Mouse (Mus musculus): ENCODE data around the gene Pomc.
A peak's percentile ranks its signal among the peaks of the same experiment; 100 is the strongest.
"Not testable (repeated sequence)": the region's sequence is repeated elsewhere in the genome, so short reads cannot be mapped to it uniquely, and the experiment has no call there.

Pomc gene

DNA sequence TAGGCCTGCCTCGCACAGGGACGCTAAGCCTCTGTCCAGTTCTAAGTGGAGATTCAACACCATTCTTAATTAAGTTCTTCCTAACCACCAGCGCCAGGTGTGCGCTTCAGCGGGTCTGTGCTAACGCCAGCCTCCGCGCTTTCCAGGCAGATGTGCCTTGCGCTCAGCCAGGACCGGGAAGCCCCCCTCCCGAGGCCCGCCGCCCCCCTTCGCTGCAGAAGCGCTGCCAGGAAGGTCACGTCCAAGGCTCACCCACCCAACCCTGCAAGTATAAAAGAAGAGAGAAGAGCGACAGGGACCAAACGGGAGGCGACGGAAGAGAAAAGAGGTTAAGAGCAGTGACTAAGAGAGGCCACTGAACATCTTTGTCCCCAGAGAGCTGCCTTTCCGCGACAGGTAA is at the start of gene Pomc:
Gene Pomc, plus strand, starts transcription at position 301 of the 400 bp plus-strand sequence.
- DNase-seq (ENCODE audit: low spot score) = no peak

- no peak for DNase-seq (ENCODE audit: low spot score)
These were observed 49.3 kb upstream of the Pomc start for GRCm38 (mm10) chr12:3905436-3905835.

- no peak for DNase-seq (ENCODE audit: low spot score)
These were observed 48.4 kb upstream of the Pomc start for GRCm38 (mm10) chr12:3906308-3906707.

DNA sequence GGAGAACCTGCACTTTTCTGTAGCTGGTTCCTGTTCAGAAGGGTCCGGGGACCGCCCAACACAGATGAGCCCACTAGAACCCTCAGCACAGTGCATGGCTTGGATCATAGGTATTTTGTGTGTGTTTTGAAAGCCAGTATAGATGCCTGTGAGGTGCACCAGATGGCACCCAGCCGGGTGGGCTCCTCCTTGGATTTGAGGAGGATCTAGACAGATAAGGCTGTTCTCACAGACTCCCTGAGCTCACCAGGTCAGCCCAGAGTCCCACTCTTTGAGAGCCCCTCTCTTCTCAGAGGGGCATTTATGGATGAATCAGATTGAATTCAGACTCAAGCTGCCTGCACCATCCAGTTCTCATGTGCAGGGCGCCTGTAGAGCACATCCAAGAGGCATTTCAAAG is 47.7 kb upstream of the Pomc start:
- DNase-seq (ENCODE audit: low spot score) = no peak

- no peak for DNase-seq (ENCODE audit: low spot score)
These were observed 47.3 kb upstream of the Pomc start for GRCm38 (mm10) chr12:3907418-3907817.

DNA sequence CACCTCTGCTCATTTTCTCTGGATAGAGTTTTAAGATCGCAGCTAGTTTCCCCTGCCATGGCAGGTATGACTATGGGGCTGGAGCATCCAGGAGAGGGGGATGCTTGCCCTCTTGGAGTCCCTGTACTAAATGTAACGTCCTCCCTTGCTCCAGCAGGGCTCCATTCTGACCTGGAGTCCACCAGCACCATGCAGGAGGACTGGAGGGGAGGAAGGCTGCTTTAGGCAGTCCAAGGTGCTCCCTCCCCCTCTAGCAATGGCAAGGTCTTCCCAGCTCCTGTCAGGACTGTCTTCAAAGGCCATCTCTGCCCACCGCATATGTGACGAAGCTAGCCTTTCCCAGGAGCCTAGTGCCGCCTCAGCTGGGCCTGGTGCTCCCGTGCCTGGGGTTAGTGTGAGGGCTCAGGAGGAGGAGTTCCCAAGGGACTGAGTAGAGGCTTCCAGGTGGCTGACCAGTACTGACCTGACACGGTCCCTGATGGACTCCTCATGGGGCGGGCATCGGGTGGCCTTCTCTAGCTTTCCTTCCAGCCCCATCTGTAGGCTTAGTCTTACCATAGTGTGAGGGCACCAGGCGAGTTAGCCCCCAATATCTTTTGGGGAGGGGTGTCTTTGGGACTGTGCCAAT is 44.2 kb upstream of the Pomc start:
- no peak for DNase-seq (ENCODE audit: low spot score)

DNA sequence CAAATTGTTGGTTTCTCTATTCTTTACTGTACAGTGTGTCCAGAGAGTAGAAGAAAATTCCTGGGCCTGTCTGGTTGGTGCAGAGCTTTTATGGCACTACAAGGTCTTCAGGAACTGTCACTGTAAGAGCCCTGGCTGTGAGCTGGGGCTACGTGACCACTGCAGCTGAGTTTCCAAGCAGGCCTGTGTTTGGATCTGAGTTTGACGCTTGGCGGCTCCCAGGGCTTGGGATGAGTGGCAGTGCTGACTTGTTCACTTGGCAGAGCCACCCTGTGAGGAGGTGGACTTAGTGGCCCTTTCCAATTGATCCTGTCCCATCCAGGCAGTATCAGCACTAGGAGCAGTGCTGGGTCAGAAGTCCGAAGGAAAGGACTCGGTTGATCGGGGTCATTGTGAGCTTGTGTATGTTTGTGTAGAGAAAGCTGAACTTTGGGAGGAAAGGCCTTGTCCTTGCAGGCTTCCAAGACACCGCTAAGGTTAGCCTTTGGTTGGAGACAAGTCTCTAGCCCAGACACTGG is 42.9 kb upstream of the Pomc start:
- DNase-seq (ENCODE audit: low spot score) = no peak

DNA sequence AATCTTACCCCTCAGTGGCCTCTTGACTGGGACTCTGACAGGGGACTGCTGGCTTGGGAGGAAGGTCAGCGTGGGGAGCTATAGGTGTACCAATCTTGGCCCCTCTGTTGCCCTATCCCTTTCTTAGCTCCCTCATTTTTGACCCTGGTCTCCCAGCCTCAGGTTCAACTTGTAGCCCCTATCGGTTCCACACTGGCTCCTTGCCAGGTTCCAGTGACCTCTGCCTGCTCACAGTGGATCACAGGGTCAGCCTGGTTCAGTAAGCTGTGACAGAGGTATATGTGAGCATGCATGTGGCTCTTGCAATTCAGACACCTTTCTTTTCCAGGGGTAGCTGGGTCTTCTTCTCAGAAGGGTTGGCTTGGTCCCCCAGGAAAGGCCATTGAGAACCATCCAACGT is 38.9 kb upstream of the Pomc start:
- no peak for DNase-seq (ENCODE audit: low spot score)

- DNase-seq (ENCODE audit: low spot score) = no peak
These were observed 36.9 kb upstream of the Pomc start for GRCm38 (mm10) chr12:3917668-3918341.

DNA sequence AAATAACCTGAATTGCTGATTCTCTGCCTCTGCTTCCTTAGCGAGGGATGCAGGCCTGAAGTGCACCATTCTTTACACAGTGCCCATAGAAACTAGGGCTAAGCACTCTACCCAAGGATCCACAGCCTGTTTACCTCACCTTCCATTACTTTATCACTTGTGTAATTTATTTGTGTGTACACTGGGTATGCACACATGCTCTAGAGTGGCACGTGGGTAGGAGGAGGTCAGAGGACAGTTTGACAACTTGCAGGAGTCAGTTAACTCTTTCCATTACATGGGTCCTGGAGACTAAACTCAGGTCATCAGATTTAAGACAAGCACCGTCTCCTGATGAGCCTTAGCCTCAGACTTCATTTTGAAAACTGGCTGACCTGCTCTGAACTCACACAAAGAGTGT is 36.2 kb upstream of the Pomc start:
- no peak for DNase-seq (ENCODE audit: low spot score)

DNA sequence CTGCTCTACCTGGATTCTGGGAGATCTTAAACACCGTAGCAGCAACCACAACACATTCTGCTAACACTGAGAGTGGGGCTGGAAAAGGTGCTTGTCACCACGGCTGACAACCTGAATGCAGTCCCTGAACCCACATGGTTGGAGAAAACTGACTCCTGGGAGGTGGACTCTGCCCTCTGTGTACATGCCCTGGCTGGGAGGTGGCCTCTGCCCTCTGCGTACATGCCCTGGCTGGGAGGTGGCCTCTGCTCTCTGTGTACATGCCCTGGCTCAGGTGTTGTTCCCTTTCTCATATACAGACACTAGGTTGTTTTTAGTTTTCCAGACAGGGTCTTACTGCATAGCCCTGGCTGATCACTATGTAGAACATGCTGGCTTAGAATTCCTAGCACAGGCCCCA is 35.3 kb upstream of the Pomc start:
- no peak for DNase-seq (ENCODE audit: low spot score)

- DNase-seq (ENCODE audit: low spot score) = peak; percentile 64
These were observed 28.6 kb upstream of the Pomc start for GRCm38 (mm10) chr12:3926127-3926526.

DNA sequence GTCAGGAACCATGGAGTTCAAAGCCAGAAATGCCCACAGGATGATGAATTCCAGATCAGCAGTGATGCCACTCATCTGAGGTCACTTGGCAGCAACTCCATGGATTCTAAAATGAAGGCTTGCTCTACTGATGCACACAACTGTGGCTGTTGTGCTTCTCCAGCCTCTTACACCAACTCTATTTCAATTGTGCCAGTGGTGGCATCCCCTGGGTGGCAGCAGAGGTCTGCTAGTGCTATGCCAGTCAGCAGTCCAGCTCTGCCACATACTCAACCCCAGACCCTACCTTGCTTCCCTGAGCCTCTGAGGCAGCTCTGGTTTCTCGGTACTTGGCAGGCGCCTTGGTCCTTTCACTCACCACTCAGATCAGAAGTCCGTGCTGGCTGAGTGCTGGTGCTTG is 25.9 kb upstream of the Pomc start:
- no peak for DNase-seq (ENCODE audit: low spot score)

DNA sequence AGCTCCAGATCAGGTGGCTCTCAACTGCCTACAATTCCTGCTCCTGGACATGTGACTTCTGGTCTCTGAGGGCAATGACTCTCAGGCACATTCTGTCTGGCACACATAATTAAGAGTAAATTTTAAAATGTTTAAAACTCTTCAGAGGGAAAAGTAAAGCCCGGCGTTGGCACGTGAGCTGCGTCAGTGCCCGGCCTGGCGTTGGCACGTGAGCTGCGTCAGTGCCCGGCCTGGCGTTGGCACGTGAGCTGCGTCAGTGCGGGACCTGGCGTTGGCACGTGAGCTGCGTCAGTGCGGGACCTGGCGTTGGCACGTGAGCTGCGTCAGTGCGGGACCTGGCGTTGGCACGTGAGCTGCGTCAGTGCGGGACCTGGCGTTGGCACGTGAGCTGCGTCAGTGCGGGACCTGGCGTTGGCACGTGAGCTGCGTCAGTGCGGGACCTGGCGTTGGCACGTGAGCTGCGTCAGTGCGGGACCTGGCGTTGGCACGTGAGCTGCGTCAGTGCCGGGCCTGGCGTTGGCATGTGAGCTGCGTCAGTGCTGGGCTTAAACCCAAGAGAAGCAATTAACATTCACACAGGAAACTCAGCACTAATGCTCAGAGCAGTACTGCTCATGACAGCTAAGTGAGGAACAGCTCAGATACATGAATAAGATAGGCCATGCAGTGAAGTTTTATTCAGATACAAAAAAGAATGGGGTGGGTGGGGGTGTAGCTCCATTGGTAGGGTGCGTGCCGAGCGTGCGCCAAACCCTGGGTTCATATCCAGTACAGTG is 24.5 kb upstream of the Pomc start:
- not testable (repeated sequence) for DNase-seq (ENCODE audit: low spot score)

GRCm38 (mm10) chr12:3942026-3942425 is 12.7 kb upstream of the Pomc start:
- no peak for DNase-seq (ENCODE audit: low spot score)

DNA sequence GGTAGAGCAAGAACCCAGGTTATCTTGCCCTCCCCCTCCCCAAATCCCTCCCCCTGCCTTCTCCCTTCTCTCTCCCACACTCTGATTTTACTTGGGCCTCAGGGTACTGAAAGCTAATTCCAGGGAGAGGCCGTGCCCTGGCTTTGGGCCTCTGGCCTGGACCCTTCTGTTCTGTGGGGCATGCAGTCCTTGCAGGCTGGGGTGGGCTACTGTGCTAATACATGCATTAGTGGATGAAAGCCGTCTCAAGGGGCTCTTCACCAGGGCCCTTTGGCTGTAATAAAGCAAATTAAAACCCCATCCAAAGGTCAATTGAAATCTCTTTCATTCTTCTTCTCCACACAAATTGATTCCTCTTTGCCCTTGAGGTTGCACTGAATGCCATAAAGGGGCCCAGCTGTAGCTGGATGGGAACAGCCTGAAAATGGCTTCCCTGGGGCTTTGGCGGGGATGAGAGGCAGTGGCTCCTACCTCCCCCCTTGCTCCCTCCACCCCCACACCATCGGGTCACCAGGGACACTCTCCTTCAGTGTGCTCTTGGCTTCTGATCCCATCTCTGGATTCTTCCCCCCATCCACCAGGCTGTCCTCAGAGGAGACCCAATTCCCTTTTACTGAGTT is 10.2 kb upstream of the Pomc start:
- no peak for DNase-seq (ENCODE audit: low spot score)

DNA sequence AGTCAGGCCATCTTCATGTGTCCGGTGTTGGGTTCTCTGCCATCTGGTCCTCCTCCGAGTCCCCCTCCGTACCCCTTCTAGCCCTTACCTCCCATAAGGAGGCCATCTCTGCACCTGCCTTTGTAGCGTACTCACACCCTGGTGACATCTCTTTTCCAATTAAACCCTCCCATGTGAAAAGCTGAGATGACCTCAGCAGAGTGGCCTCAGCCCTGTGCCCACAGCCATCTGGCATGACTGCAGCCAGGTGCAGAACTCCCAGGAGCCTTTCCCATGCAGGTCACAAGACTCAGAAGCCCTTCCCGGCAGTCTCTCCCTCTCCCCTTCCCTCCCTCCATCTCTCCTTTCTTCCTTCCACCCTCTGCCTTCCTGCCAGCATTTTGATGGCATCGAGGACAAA is 7.2 kb upstream of the Pomc start:
- DNase-seq (ENCODE audit: low spot score) = no peak

DNA sequence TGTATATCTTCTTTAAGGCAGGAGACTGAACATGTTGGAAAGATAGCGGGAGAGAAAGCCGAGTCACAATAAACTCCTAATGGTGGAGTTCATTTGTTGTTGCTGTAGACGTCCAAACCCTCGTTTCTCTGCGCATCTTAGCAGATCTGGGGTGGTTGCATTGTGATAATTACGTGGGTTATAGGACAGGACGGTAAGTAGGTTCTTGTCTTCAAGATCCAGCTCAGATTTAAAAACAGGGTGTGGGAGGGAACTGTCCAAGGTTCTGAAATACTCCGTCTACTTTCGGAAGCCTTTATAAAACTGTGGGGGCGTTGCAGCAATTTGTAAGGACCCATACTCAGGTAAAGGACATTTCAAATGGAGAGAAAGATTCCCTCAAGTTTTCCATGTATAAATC is 620 bp downstream of the Pomc start:
- no peak for DNase-seq (ENCODE audit: low spot score)

DNA sequence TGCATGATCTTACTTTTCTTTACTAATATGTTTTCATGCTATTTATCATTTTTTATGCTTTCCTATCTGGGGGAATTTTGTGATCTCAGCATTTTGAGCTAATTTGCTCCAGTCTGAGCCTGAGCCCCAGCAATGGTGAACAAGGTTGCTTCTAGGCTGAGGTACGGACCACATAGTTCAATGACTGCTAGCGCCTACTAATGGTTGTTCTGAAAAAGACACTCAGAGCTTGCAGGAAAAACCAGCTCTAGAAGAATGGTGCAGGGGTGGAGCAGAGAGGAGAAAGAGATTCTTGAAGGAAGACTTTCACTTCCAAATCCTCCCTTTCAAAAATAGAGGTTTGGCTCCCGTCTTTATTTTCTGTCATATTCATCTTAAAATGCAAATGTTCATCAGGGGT is 1.6 kb downstream of the Pomc start:
- DNase-seq (ENCODE audit: low spot score) = no peak

DNA sequence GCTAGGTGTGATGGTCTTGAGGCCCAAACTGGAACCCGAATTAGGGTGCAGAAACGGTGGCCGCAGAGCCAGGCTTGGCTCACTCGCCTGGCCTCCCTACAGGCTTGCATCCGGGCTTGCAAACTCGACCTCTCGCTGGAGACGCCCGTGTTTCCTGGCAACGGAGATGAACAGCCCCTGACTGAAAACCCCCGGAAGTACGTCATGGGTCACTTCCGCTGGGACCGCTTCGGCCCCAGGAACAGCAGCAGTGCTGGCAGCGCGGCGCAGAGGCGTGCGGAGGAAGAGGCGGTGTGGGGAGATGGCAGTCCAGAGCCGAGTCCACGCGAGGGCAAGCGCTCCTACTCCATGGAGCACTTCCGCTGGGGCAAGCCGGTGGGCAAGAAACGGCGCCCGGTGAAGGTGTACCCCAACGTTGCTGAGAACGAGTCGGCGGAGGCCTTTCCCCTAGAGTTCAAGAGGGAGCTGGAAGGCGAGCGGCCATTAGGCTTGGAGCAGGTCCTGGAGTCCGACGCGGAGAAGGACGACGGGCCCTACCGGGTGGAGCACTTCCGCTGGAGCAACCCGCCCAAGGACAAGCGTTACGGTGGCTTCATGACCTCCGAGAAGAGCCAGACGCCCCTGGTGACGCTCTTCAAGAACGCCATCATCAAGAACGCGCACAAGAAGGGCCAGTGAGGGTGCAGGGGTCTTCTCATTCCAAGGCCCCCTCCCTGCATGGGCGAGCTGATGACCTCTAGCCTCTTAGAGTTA is 5.2 kb downstream of the Pomc start:
- peak; percentile 93 for DNase-seq (ENCODE audit: low spot score)

DNA sequence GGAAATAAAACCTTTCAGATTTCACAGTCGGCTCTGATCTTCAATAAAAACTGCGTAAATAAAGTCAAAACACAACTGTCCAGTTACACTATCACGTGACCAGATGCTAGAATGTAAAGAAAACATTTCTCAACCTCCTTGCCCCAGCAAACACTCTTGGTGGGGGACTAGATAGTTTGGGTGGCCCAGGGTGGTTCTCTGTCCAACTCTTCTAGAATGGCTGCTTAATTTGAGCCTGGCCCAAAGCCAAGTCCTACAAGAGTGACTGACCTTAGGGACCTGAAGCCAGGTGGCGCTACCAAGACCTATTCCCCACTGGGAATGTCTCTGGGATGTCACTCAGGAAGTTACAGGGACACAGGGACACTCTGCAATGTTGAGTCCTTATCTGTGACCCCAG is 5.8 kb downstream of the Pomc start:
- DNase-seq (ENCODE audit: low spot score) = no peak

GRCm38 (mm10) chr12:3967196-3967595 is 12.4 kb downstream of the Pomc start:
- no peak for DNase-seq (ENCODE audit: low spot score)

All from lung, postnatal 25 days (tissue).